Mouse (Mus musculus) left cerebral cortex, adult 8-10 months (tissue): ENCODE measurements around the gene Cbx4. TPM values are rescaled to one million over a fixed set of nuclear protein-coding genes. Genes with fewer than 3 reads are reported as not detected.

Experiments
- DNase-seq, 2 experiments: peaks; one replicate each; pipeline ENCODE4 v3.0.0; 2022; ENCODE audit warnings: low spot score in 2 of 2
- total RNA-seq, 4 experiments: library from RNA; stranded (reverse); gene quantifications; 2 replicates each; pipeline ENCODE4 v1.2.4; 2022

Cbx4 gene
- total RNA-seq, 4 experiments from 2014 or later: 48.9 to 54.2 (median 50.0) TPM

- DNase-seq: no peak
Observed at GRCm38 (mm10) chr11:119058041-119058995, 27.7 kb downstream of the Cbx4 start.

GRCm38 (mm10) chr11:119057291-119057690 is 28.7 kb downstream of the Cbx4 start:
- DNase-seq: no peak

GRCm38 (mm10) chr11:119056301-119057211 is 29.5 kb downstream of the Cbx4 start:
- DNase-seq: no peak

GRCm38 (mm10) chr11:119055571-119056131 is 30.4 kb downstream of the Cbx4 start:
- no peak for DNase-seq

- no peak for DNase-seq
Observed at GRCm38 (mm10) chr11:119054351-119055345, 31.4 kb downstream of the Cbx4 start.

GRCm38 (mm10) chr11:119053738-119054350 is 32.2 kb downstream of the Cbx4 start:
- DNase-seq: no peak

- peak in 1 of 2 experiments; percentile 77 for DNase-seq
Observed at GRCm38 (mm10) chr11:119053257-119053670, 32.8 kb downstream of the Cbx4 start.

GRCm38 (mm10) chr11:119052661-119053256 is 33.3 kb downstream of the Cbx4 start:
- DNase-seq: no peak

GRCm38 (mm10) chr11:119051927-119052660 is 33.9 kb downstream of the Cbx4 start:
- no peak for DNase-seq

- no peak for DNase-seq
Observed at GRCm38 (mm10) chr11:119051426-119051825, 34.6 kb downstream of the Cbx4 start.

- DNase-seq: no peak
Observed at GRCm38 (mm10) chr11:119050361-119050760, 35.7 kb downstream of the Cbx4 start.

- no peak for DNase-seq
Observed at GRCm38 (mm10) chr11:119048133-119048510, 37.9 kb downstream of the Cbx4 start.

- no peak for DNase-seq
Observed at GRCm38 (mm10) chr11:119047261-119048132, 38.5 kb downstream of the Cbx4 start.

- DNase-seq: no peak
Observed at GRCm38 (mm10) chr11:119046601-119047245, 39.3 kb downstream of the Cbx4 start.

GRCm38 (mm10) chr11:119044551-119045337 is 41.3 kb downstream of the Cbx4 start:
- DNase-seq: no peak

GRCm38 (mm10) chr11:119043761-119044550 is 42.1 kb downstream of the Cbx4 start:
- no peak for DNase-seq
